13 mouse cellular contexts compared by ENCODE assay signal in the genomic region with DNA sequence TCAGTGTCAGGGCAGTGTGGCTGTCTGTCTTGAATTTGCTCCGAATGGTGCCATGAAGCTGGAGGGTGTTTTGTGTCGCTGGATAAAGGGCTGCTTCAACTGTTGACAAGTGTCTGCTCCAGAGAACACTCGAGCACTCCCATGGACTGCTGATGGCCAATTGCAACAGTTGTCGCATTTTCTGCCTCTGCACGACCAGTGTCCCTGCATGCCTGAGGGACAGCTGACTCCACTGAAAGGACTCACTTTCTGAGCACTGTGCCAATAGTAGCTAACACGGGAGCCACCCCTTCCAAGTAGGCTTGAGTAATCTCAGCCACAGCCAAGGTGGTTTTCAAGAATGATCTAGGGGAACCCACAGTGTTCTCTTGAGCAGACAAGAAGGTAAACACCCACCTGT. TPM values are rescaled to one million over a fixed set of nuclear protein-coding genes. Genes with fewer than 3 reads are reported as not detected.
DNase-seq lines count a peak whose midpoint lies in the region; ATAC-seq and TF ChIP-seq lines count a peak whose summit lies in the region.
"Had no signal": no experiment of that assay in that cellular context is flagged by ENCODE, and none has a peak within 500 bp of the region (broad histone marks: within the 10 kb centered on the region; RNA-seq: fewer than 3 reads in every experiment).

No protein-coding gene starts in this region.

- peak; percentile 81 for DNase-seq in adrenal gland, adult 2 months
- DNase-seq in adrenal gland, adult 18-20 months (ENCODE audit: low spot score in 2 of 2), result no peak
- peak; percentile 70 for DNase-seq in adipocyte (ENCODE audit: low spot score)
- peak; percentile 81 for DNase-seq in heart, postnatal 0 days (ENCODE audit: low spot score)
- no peak for DNase-seq in liver
- DNase-seq in cerebellum, postnatal 14 days, result no peak
- no peak for DNase-seq in thymus, adult 2 months
- DNase-seq: cerebellum, adult 9-10 months; kidney, postnatal 4 days; liver, postnatal 0 days; thymus, postnatal 14 days had no signal

- peaks cover 8% of the 10 kb centered on the region; the same call in 1 of the 2 replicates for H3K36me3 ChIP-seq in heart, postnatal 0 days (replicated peaks; ENCODE audit: control insufficient read depth, insufficient read depth, low read length)
- no peaks in the 10 kb centered on the region for H3K36me3 ChIP-seq in limb, embryonic 15.5 days
- H3K36me3 ChIP-seq in thymus, adult 2 months (ENCODE audit: control insufficient read depth, insufficient read depth, low read length), result no peaks in the 10 kb centered on the region
- H3K36me3 ChIP-seq: forebrain, embryonic 15.5 days had no signal

- no peak for TF ChIP-seq POLR2A in thymus, adult 2 months (IDR thresholded peaks at IDR 0.05; ENCODE audit: control insufficient read depth, extremely low read depth, insufficient read depth, low read length, poor library complexity)

- peak overlapping the region; percentile 84 for H3K4me2 ChIP-seq in heart, postnatal 0 days (ENCODE audit: low read depth, low read length)
- peak overlapping the region; percentile 89 for H3K4me2 ChIP-seq in limb, embryonic 15.5 days
- H3K4me2 ChIP-seq: forebrain, embryonic 15.5 days had no signal

- H3K4me1 ChIP-seq in heart, postnatal 0 days (ENCODE audit: control insufficient read depth, insufficient read depth), result peaks cover 58% of the 10 kb centered on the region
- H3K4me1 ChIP-seq in limb, embryonic 15.5 days, result peaks cover 37% of the 10 kb centered on the region
- H3K4me1 ChIP-seq in thymus, adult 2 months (replicated peaks; ENCODE audit: control insufficient read depth, insufficient read depth, low read length), result no peaks in the 10 kb centered on the region

- peak; percentile 59 for ATAC-seq in heart, postnatal 0 days (ENCODE audit: insufficient read depth, low read depth)
- ATAC-seq in limb, embryonic 15.5 days (ENCODE audit: insufficient number of reproducible peaks, low FRiP score, low TSS enrichment, low read depth), result no peak
- ATAC-seq: forebrain, embryonic 15.5 days; liver, postnatal 0 days had no signal

- no peaks in the 10 kb centered on the region for H3K9me3 ChIP-seq in heart, postnatal 0 days (replicated peaks; ENCODE audit: control insufficient read depth, low read length)
- H3K9me3 ChIP-seq in limb, embryonic 15.5 days, result no peaks in the 10 kb centered on the region
- H3K9me3 ChIP-seq: forebrain, embryonic 15.5 days had no signal

- 18% methylated on average over 6 of the region's 6 CpGs for WGBS in heart, postnatal 0 days
- 46% methylated on average over 6 of the region's 6 CpGs for WGBS in limb, embryonic 15.5 days
- WGBS in thymus, adult 2 months, result 83% methylated on average over 6 of the region's 6 CpGs

- no peak for TF ChIP-seq CTCF in heart, postnatal 0 days (IDR thresholded peaks at IDR 0.05; ENCODE audit: low read depth)
- no peak for TF ChIP-seq CTCF in thymus, adult 2 months (IDR thresholded peaks at IDR 0.05; ENCODE audit: borderline replicate concordance, control insufficient read depth, extremely low read depth, insufficient read depth, low read length, poor library complexity)

- peak overlapping the region; percentile 95 for H3K9ac ChIP-seq in heart, postnatal 0 days (replicated peaks; ENCODE audit: low read depth, low read length)
- no peak overlapping the region for H3K9ac ChIP-seq in limb, embryonic 15.5 days
- H3K9ac ChIP-seq: forebrain, embryonic 15.5 days; liver, postnatal 0 days had no signal

- H3K4me3 ChIP-seq in heart, postnatal 0 days (ENCODE audit: low read depth, low read length), result peak overlapping the region; percentile 77
- peak overlapping the region; percentile 60 for H3K4me3 ChIP-seq in limb, embryonic 15.5 days
- H3K4me3 ChIP-seq in thymus, adult 2 months (ENCODE audit: control insufficient read depth, insufficient read depth, low read length), result no peak overlapping the region
- H3K4me3 ChIP-seq: forebrain, embryonic 15.5 days had no signal

- TF ChIP-seq EP300 in heart, postnatal 0 days (IDR thresholded peaks at IDR 0.05; ENCODE audit: low read depth), result no peak; the same call in 1 of the 2 replicates

- H3K27me3 ChIP-seq in heart, postnatal 0 days (ENCODE audit: control insufficient read depth, insufficient read depth, low read length), result no peaks in the 10 kb centered on the region
- H3K27me3 ChIP-seq in limb, embryonic 15.5 days, result 0 out of 2 replicates have a peak, but pooled peaks cover 2% of the 10 kb centered on the region
- peaks cover 3% of the 10 kb centered on the region; the same call in 1 of the 2 replicates for H3K27me3 ChIP-seq in thymus, adult 2 months (ENCODE audit: control insufficient read depth, insufficient read depth, low read length)

- peak overlapping the region; percentile 99 for H3K27ac ChIP-seq in heart, postnatal 0 days (ENCODE audit: low read depth)
- H3K27ac ChIP-seq in limb, embryonic 15.5 days, result peak overlapping the region; percentile 91
- no peak overlapping the region for H3K27ac ChIP-seq in thymus, adult 2 months (ENCODE audit: control insufficient read depth, insufficient read depth, low read length)
- H3K27ac ChIP-seq: forebrain, embryonic 15.5 days had no signal

RNA-seq across cellular contexts. Expression of a gene that starts 1.7 kb away (rescaled TPM):
- 10 to 100 TPM; 34.9 to 68.3 TPM for total RNA-seq in adrenal gland, adult 2 months (2021)
- polyA plus RNA-seq in adrenal gland, adult 2 months (2012; rRNA removed), result 6.0 and 8.9 TPM in 2 replicates
- 10 to 100 TPM; 34.5 to 69.8 TPM for total RNA-seq in adrenal gland, adult 18-20 months (2021)
- total RNA-seq in heart, postnatal 0 days (2014; rRNA removed; ENCODE audit: low replicate concordance), result 21.1 and 26.8 TPM in 2 replicates
- 33.8 and 43.7 TPM in 2 replicates for polyA plus RNA-seq in heart, postnatal 0 days (2015; fragmentation: Nextera tagmentation; extraction: Ambion mirVana)
- 30.5 and 30.8 TPM in 2 replicates for polyA plus RNA-seq in limb, embryonic 15.5 days (2015; fragmentation: Nextera tagmentation; extraction: Ambion mirVana)
- polyA plus RNA-seq in thymus, adult 2 months (2012; rRNA removed), result 0.20 and 0.38 TPM in 2 replicates

Comparison
In these comparisons a context has a peak if more than half of its experiments do, and no peak if none do; other contexts are left out.
1. DNase-seq: peak in adrenal gland, adult 2 months (single experiment), adipocyte (single experiment) and heart, postnatal 0 days (single experiment); none in adrenal gland, adult 18-20 months (0 of 2), liver (single experiment), cerebellum, postnatal 14 days (0 of 2) and thymus, adult 2 months (single experiment).